Mouse (Mus musculus) myocyte (in vitro differentiated cells): ENCODE measurements at regions not wholly inside any gene's neighbourhood (a gene's known extent, or its start where the extent isn't known, plus 50 kb on each side); places are given as distances from the start of the nearest gene placed in this dataset.
A peak's percentile ranks its signal among the peaks of the same experiment; 100 is the strongest.

Experiments used
- H3K27me3 ChIP-seq: one replicate; pipeline ENCODE4 v1.6.1; 2011; ENCODE audit not compliant: control insufficient read depth, insufficient read depth, insufficient read length
- H3K36me3 ChIP-seq: one replicate; pipeline ENCODE4 v1.6.1; 2011; ENCODE audit not compliant: control insufficient read depth, insufficient read depth
- H3K4me2 ChIP-seq: one replicate; pipeline ENCODE4 v1.6.1; 2011; ENCODE audit warnings: low read depth, control low read depth
- H3K4me3 ChIP-seq: one replicate; pipeline ENCODE4 v1.5.1; 2011; ENCODE audit warnings: mild to moderate bottlenecking, control low read depth, moderate library complexity
- H3K79me2 ChIP-seq: one replicate; pipeline ENCODE4 v1.6.1; 2011; ENCODE audit not compliant: control insufficient read depth, insufficient read depth
- H3ac ChIP-seq: one replicate; pipeline ENCODE4 v1.6.1; 2011; ENCODE audit not compliant: control insufficient read depth, insufficient read length
- CEBPB ChIP-seq: IDR thresholded peaks from 2 replicates; pipeline ENCODE4 v1.6.1; 2011; ENCODE audit warnings: mild to moderate bottlenecking, moderate library complexity; ENCODE audit not compliant: poor library complexity, insufficient read depth, severe bottlenecking
- E2F4 ChIP-seq: IDR thresholded peaks from one replicate; pipeline ENCODE4 v1.6.1; 2011; ENCODE audit warnings: mild to moderate bottlenecking, control low read depth, moderate library complexity; ENCODE audit not compliant: insufficient read depth
- MAX ChIP-seq: IDR thresholded peaks from one replicate; pipeline ENCODE4 v1.6.1; 2011; ENCODE audit warnings: low read depth, mild to moderate bottlenecking, control low read depth
- MYOD1 ChIP-seq, 3 experiments: IDR thresholded peaks; one replicate each; pipeline ENCODE4 v1.6.1; 2011; ENCODE audit warnings: control low read depth in 2 of 3, low read depth in 2 of 3, mild to moderate bottlenecking in 2 of 3, moderate library complexity in 1 of 3; ENCODE audit not compliant: insufficient read length in 2 of 3, control insufficient read depth in 1 of 3
- MYOG ChIP-seq, 3 experiments: IDR thresholded peaks; one replicate each; pipeline ENCODE4 v1.6.1; 2011; ENCODE audit warnings: control low read depth in 2 of 3, low read depth in 2 of 3, mild to moderate bottlenecking in 2 of 3; ENCODE audit not compliant: insufficient read length in 2 of 3, control insufficient read depth in 1 of 3, insufficient read depth in 1 of 3
- POLR2A ChIP-seq: IDR thresholded peaks from one replicate; pipeline ENCODE4 v1.6.1; 2011; ENCODE audit warnings: low read depth, mild to moderate bottlenecking, control low read depth, moderate library complexity; ENCODE audit not compliant: insufficient read length
- POLR2AphosphoS2 ChIP-seq: IDR thresholded peaks from one replicate; pipeline ENCODE4 v1.6.1; 2011; ENCODE audit warnings: low read depth, control low read depth; ENCODE audit not compliant: insufficient read length
- REST ChIP-seq: IDR thresholded peaks from one replicate; pipeline ENCODE4 v1.6.1; 2011; ENCODE audit warnings: mild to moderate bottlenecking, control low read depth, moderate library complexity; ENCODE audit not compliant: insufficient read depth, insufficient read length
- SRF ChIP-seq: IDR thresholded peaks from one replicate; pipeline ENCODE4 v1.6.1; 2011; ENCODE audit warnings: low read depth; ENCODE audit not compliant: control insufficient read depth, insufficient read length
- TCF12 ChIP-seq: IDR thresholded peaks from one replicate; pipeline ENCODE4 v1.6.1; 2011; ENCODE audit warnings: mild to moderate bottlenecking, control low read depth; ENCODE audit not compliant: poor library complexity, insufficient read depth, severe bottlenecking
- TCF3 ChIP-seq: IDR thresholded peaks from one replicate; pipeline ENCODE4 v1.6.1; 2011; ENCODE audit warnings: low read depth, control low read depth; ENCODE audit not compliant: insufficient read length
- USF1 ChIP-seq: IDR thresholded peaks from one replicate; pipeline ENCODE4 v1.6.1; 2011; ENCODE audit warnings: low read depth, mild to moderate bottlenecking, control low read depth, moderate library complexity

- Histone ChIP-seq H3K79me2 (no peaks in the 10 kb centered on the region), H3ac (no peak overlapping the region), H3K4me3 (no peak overlapping the region), H3K4me2 (no peak overlapping the region), H3K27me3 (no peaks in the 10 kb centered on the region), H3K36me3 (no peaks in the 10 kb centered on the region)
- peak; percentile 26; the same call in 1 of the 2 replicates for TF ChIP-seq CEBPB
- no peak for TF ChIP-seq MAX
These were observed 182.5 kb upstream of the Fbxl7 start for GRCm38 (mm10) chr15:27077926-27078325.

- TF ChIP-seq E2F4 (no peak), TCF12 (no peak), MYOG (IDR thresholded peaks at IDR 0.05; ENCODE audit: control insufficient read depth in 1 of 3, insufficient read depth in 1 of 3, insufficient read length in 2 of 3, low read depth in 2 of 3) (no peak), MAX (no peak), TCF3 (no peak), SRF (no peak), POLR2A (no peak), USF1 (no peak), POLR2AphosphoS2 (no peak), REST (no peak), MYOD1 (IDR thresholded peaks at IDR 0.05; ENCODE audit: control insufficient read depth in 1 of 3, insufficient read length in 2 of 3, low read depth in 2 of 3) (no peak), CEBPB (no peak)
- H3K27me3 ChIP-seq = peaks cover under 1% of the 10 kb centered on the region
- H3ac ChIP-seq = no peak overlapping the region
- H3K4me2 ChIP-seq = no peak overlapping the region
- H3K36me3 ChIP-seq = no peaks in the 10 kb centered on the region
- no peak overlapping the region for H3K4me3 ChIP-seq
- no peaks in the 10 kb centered on the region for H3K79me2 ChIP-seq
These were observed 187.4 kb upstream of the Fbxl7 start for GRCm38 (mm10) chr15:27082826-27083225.

- Histone ChIP-seq H3ac (no peak overlapping the region), H3K27me3 (peaks cover 8% of the 10 kb centered on the region), H3K4me3 (no peak overlapping the region), H3K79me2 (no peaks in the 10 kb centered on the region), H3K4me2 (no peak overlapping the region), H3K36me3 (no peaks in the 10 kb centered on the region)
- no peak for TF ChIP-seq USF1
- no peak for TF ChIP-seq POLR2A
- no peak for TF ChIP-seq TCF3
- no peak for TF ChIP-seq REST
- no peak for TF ChIP-seq CEBPB
- TF ChIP-seq TCF12 = no peak
- TF ChIP-seq POLR2AphosphoS2 = no peak
- TF ChIP-seq MAX = no peak
- TF ChIP-seq MYOD1 (IDR thresholded peaks at IDR 0.05; ENCODE audit: control insufficient read depth in 1 of 3, insufficient read length in 2 of 3, low read depth in 2 of 3) = no peak
- TF ChIP-seq E2F4 = no peak
- no peak for TF ChIP-seq SRF
These were observed 188.2 kb upstream of the Fbxl7 start for GRCm38 (mm10) chr15:27083596-27083995.

- Histone ChIP-seq H3K4me2 (no peak overlapping the region), H3K79me2 (no peaks in the 10 kb centered on the region), H3ac (no peak overlapping the region), H3K27me3 (peaks cover 20% of the 10 kb centered on the region), H3K4me3 (no peak overlapping the region), H3K36me3 (no peaks in the 10 kb centered on the region)
- TF ChIP-seq REST = no peak
These were observed 193.8 kb upstream of the Fbxl7 start for GRCm38 (mm10) chr15:27089155-27089554.

- H3K36me3 ChIP-seq = no peaks in the 10 kb centered on the region
- peaks cover 9% of the 10 kb centered on the region for H3K27me3 ChIP-seq
- no peak overlapping the region for H3K4me2 ChIP-seq
- H3K4me3 ChIP-seq = no peak overlapping the region
- no peak overlapping the region for H3ac ChIP-seq
- TF ChIP-seq POLR2A (no peak), CEBPB (no peak), USF1 (no peak), REST (no peak), MAX (no peak), MYOG (IDR thresholded peaks at IDR 0.05; ENCODE audit: control insufficient read depth in 1 of 3, insufficient read depth in 1 of 3, insufficient read length in 2 of 3, low read depth in 2 of 3) (no peak), TCF12 (no peak), MYOD1 (IDR thresholded peaks at IDR 0.05; ENCODE audit: control insufficient read depth in 1 of 3, insufficient read length in 2 of 3, low read depth in 2 of 3) (no peak), TCF3 (no peak), POLR2AphosphoS2 (no peak), E2F4 (no peak)
- H3K79me2 ChIP-seq = no peaks in the 10 kb centered on the region
These were observed 198.7 kb upstream of the Fbxl7 start for GRCm38 (mm10) chr15:27094102-27094501.
